Mouse (Mus musculus): ENCODE results near the gene Vmn1r220.
"Not testable (repeated sequence)": the region's sequence is repeated elsewhere in the genome, so short reads cannot be mapped to it uniquely, and the experiment has no call there.

GRCm38 (mm10) chr13:23166471-23166870 lies 21.3 kb downstream of the Vmn1r220 start:
- not testable (repeated sequence) for TF ChIP-seq POLR2A (IDR thresholded peaks at IDR 0.05; ENCODE audit: borderline replicate concordance, low read depth, low read length); CTCF (IDR thresholded peaks at IDR 0.05; ENCODE audit: low read depth, low read length)
